ENCODE assay signal across 8 mouse cellular contexts in the genomic region with DNA sequence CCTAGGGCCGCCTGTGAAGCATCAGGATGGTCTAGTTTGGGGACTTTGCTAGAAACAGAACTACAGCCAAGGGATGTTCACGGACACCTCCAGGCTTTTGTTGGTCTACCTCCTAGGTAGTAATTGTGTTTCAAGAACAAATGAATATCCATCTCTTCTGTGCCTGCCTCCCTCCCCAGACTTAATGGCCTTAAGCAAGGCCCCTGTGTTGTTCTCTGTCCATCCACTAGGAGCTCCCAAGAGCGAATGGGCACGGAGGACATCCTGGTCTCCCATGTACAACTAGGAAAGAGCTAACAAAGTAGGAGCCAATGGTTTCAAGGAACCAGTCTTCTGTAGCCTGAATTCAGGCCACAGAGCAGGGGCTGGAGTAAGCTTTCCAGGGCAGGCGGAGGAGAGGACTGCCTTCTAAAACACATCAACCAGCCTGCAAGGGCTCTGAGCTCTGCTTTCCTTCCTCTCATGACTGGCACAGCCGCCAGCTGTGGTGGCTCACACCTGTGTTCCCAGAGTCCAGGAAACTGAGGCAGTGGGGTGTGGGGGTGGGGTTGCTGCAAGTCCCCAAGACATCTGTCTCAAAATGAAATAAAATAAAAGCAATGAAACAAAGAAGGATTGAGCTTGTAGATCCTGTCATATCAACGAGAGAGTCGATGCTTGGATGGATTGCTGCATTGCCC.
A peak's percentile ranks its signal among the peaks of the same experiment; 100 is the strongest.
DNase-seq lines count a peak whose midpoint lies in the region; ATAC-seq and TF ChIP-seq lines count a peak whose summit lies in the region.

No protein-coding gene starts in this region.

- no peak for TF ChIP-seq POLR2A in spleen, adult 2 months (IDR thresholded peaks at IDR 0.05; ENCODE audit: low read depth, low read length)

- no peak overlapping the region for H3K27ac ChIP-seq in heart, embryonic 10.5 days
- H3K27ac ChIP-seq in spleen, adult 2 months (ENCODE audit: insufficient read depth, low read length), result no peak overlapping the region
- no peak overlapping the region for H3K27ac ChIP-seq in limb, embryonic 11.5 days (replicated peaks; ENCODE audit: low read depth, low read length)

- no peak overlapping the region for H3K9ac ChIP-seq in limb, embryonic 11.5 days (ENCODE audit: low read length)

- 54% methylated on average over 8 of the region's 8 CpGs for WGBS in heart, embryonic 10.5 days
- 43% methylated on average over 8 of the region's 8 CpGs for WGBS in spleen, adult 2 months
- WGBS in limb, embryonic 11.5 days, result 53% methylated on average over 8 of the region's 8 CpGs

- H3K4me1 ChIP-seq in heart, embryonic 10.5 days, result peaks cover 36% of the 10 kb centered on the region
- H3K4me1 ChIP-seq in spleen, adult 2 months (ENCODE audit: control insufficient read depth, insufficient read depth, insufficient read length), result peaks cover 5% of the 10 kb centered on the region; the same call in 1 of the 2 replicates
- peaks cover 31% of the 10 kb centered on the region for H3K4me1 ChIP-seq in limb, embryonic 11.5 days (ENCODE audit: control insufficient read depth, insufficient read depth, low read length)

- no peaks in the 10 kb centered on the region for H3K36me3 ChIP-seq in heart, embryonic 10.5 days
- no peaks in the 10 kb centered on the region for H3K36me3 ChIP-seq in spleen, adult 2 months (ENCODE audit: control insufficient read depth, insufficient read depth, low read length)
- H3K36me3 ChIP-seq in limb, embryonic 11.5 days (ENCODE audit: control insufficient read depth, insufficient read depth, low read length), result no peaks in the 10 kb centered on the region

- H3K27me3 ChIP-seq in heart, embryonic 10.5 days (ENCODE audit: insufficient read depth, poor library complexity, severe bottlenecking), result peaks cover 97% of the 10 kb centered on the region
- peaks cover 9% of the 10 kb centered on the region for H3K27me3 ChIP-seq in spleen, adult 2 months (ENCODE audit: control insufficient read depth, insufficient read depth, low read length)
- peaks cover 40% of the 10 kb centered on the region for H3K27me3 ChIP-seq in limb, embryonic 11.5 days (ENCODE audit: control insufficient read depth, insufficient read depth, low read length)

- no peaks in the 10 kb centered on the region for H3K9me3 ChIP-seq in heart, embryonic 10.5 days
- H3K9me3 ChIP-seq in limb, embryonic 11.5 days (ENCODE audit: control insufficient read depth, low read length), result no peaks in the 10 kb centered on the region

- no peak for ATAC-seq in limb, embryonic 11.5 days (ENCODE audit: insufficient number of reproducible peaks, low FRiP score, low TSS enrichment, low read depth)
- ATAC-seq in monocyte, adult 5-6 weeks (replicated peaks; ENCODE audit: insufficient number of reproducible peaks, low FRiP score, low TSS enrichment, poor library complexity, severe bottlenecking), result no peak
- ATAC-seq in inflammation-experienced regulatory T-cells, adult 6 months, result no peak

- no peak overlapping the region for H3K4me3 ChIP-seq in heart, embryonic 10.5 days
- H3K4me3 ChIP-seq in spleen, adult 2 months (ENCODE audit: extremely low read depth, insufficient read depth, insufficient read length), result no peak overlapping the region
- H3K4me3 ChIP-seq in limb, embryonic 11.5 days (ENCODE audit: low read depth, low read length), result no peak overlapping the region

- peak; percentile 30; the same call in 1 of the 2 replicates for TF ChIP-seq CTCF in spleen, adult 2 months (IDR thresholded peaks at IDR 0.05; ENCODE audit: extremely low read depth, insufficient read depth, insufficient read length, insufficient replicate concordance)

- no peak overlapping the region for H3K4me2 ChIP-seq in limb, embryonic 11.5 days (ENCODE audit: low read depth, severe bottlenecking)

- peak; percentile 86 for DNase-seq in heart, adult 11 months
- DNase-seq in heart, embryonic 10.5 days (ENCODE audit: low spot score), result no peak
- no peak for DNase-seq in spleen, adult 2 months (ENCODE audit: low read depth in 1 of 2, low spot score in 2 of 2)
- no peak for DNase-seq in spleen, postnatal 4 days (ENCODE audit: low spot score in 2 of 2)
- DNase-seq in limb, embryonic 11.5 days (ENCODE audit: low spot score), result peak; percentile 62
- DNase-seq in right cerebral cortex, adult 2 months (ENCODE audit: low spot score in 2 of 2), result no peak

Comparison
In these comparisons a context has a peak if more than half of its experiments do, and no peak if none do; other contexts are left out.
1. DNase-seq: peak in heart, adult 11 months (single experiment) and limb, embryonic 11.5 days (single experiment); none in heart, embryonic 10.5 days (single experiment), spleen, adult 2 months (0 of 2), spleen, postnatal 4 days (0 of 2) and right cerebral cortex, adult 2 months (0 of 2).